Mouse (Mus musculus): ENCODE results near the gene Gm37419. TPM values are rescaled to one million over a fixed set of nuclear protein-coding genes. Genes with fewer than 3 reads are reported as not detected.

Gene Gm37419
- polyA plus RNA-seq, 1 experiment from 2014 or later, result not detected

DNA sequence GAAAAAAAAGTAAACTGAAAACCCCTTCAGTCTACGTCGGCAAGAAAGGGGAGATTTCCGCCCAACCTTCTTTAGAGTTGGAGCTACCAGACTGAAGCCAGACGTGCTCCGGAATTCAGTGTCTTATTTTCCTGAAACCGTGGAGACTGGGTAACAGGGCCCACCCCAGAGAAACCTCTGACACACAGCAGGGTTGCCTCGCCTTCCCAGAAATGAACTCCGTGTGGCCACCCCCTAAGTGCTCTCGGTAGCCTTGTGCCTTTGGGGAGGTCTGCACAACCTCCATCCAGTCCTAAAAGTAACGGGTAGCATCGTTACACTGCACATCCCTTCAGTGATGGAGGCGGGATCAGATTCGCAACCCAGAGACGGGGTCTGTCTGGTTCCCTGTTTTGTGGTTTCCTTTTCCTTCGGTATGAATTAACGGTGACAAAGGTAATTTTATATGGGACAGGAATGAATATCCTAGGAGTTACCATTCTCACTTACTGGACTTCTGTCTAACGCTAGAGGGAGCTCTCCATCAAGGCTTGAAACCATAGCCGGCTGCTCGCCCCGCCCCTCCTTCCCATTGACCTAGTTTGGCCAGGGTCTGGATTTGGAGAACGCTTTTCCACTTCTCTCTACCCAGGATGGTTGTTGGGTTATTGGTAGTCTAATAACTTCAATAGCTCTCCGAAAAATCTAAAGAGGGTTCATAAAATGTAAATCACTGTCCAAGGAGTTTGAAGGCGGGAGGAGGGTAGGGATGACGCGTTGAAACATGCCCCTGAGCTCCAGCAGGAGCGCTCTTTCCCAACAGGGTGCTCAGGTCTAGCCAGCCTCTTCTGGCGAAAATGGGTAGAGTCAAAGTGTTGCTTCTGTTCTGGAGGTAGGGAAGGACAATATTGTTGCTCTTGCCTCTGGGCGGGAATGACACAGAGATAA, 6.1 kb upstream of the Gm37419 start:
- DNase-seq (ENCODE audit: low spot score) (peak; percentile 96), ATAC-seq (peak; percentile 70)
- Histone ChIP-seq H3K36me3 (ENCODE audit: insufficient read depth, low read length) (no peaks in the 10 kb centered on the region), H3K27me3 (replicated peaks; ENCODE audit: insufficient read depth, low read length) (no peaks in the 10 kb centered on the region), H3K9ac (replicated peaks; ENCODE audit: low read depth) (peak overlapping the region; percentile 23; the same call in 1 of the 2 replicates), H3K4me2 (replicated peaks; ENCODE audit: low read depth, low read length) (peak overlapping the region; percentile 80), H3K27ac (ENCODE audit: low read length) (peak overlapping the region; percentile 71), H3K4me1 (ENCODE audit: insufficient read depth, low read depth, low read length) (peaks cover 30% of the 10 kb centered on the region), H3K4me3 (ENCODE audit: low read depth, low read length) (peak overlapping the region; percentile 46), H3K9me3 (ENCODE audit: low read length) (no peaks in the 10 kb centered on the region)
- peak; percentile 66 for TF ChIP-seq EP300 (IDR thresholded peaks at IDR 0.05)
- peak; percentile 71 for TF ChIP-seq CTCF (IDR thresholded peaks at IDR 0.05)
- 7% methylated on average over 28 of the region's 28 CpGs for WGBS

DNA sequence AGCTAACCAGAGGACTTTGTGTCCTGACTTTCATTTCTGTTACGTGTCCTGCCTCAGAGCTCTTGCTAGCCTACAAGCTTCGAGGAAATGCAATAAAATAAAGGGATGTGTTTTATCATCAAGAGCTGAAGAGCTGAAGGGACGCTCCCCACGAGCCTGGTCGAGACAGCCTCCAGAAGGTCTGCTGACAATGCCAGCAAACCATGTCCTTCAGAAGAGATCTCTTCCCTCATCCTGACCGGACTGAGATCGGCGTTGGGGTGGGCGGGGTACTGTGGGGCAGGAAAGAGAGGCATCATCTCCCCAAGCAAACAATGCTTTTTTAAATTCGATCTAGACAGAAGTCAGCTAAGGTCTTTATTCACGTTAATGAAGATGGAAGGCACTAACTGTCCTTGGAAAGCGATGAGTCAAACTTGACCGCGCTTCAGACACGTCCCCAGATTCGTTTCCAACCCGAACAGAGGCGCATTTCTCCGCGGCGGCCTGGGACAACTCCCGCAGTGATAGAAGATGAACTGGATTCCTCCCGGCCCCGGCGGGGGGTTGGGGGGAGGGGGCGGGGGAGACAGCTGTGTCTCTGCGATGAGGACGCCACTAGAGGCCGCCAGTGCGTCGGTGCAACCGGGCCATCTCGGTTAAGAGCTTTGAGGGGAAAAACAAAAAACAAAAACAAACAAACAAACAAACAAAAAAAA, 5.2 kb upstream of the Gm37419 start:
- no peaks in the 10 kb centered on the region for H3K9me3 ChIP-seq (ENCODE audit: low read length)
- H3K27ac ChIP-seq (ENCODE audit: low read length), result peak overlapping the region; percentile 71
- DNase-seq (ENCODE audit: low spot score) (peak; percentile 79), ATAC-seq (peak; percentile 9; the same call in 1 of the 2 replicates)
- TF ChIP-seq EP300 (IDR thresholded peaks at IDR 0.05) (no peak), CTCF (IDR thresholded peaks at IDR 0.05) (peak; percentile 62)
- under 1% methylated on average over 31 of the region's 33 CpGs for WGBS
- no peaks in the 10 kb centered on the region for H3K36me3 ChIP-seq (ENCODE audit: insufficient read depth, low read length)
- no peaks in the 10 kb centered on the region for H3K27me3 ChIP-seq (replicated peaks; ENCODE audit: insufficient read depth, low read length)
- peaks cover 30% of the 10 kb centered on the region for H3K4me1 ChIP-seq (ENCODE audit: insufficient read depth, low read depth, low read length)
- peak overlapping the region; percentile 80 for H3K4me2 ChIP-seq (replicated peaks; ENCODE audit: low read depth, low read length)
- H3K9ac ChIP-seq (replicated peaks; ENCODE audit: low read depth), result peak overlapping the region; percentile 23; the same call in 1 of the 2 replicates
- H3K4me3 ChIP-seq (ENCODE audit: low read depth, low read length), result peak overlapping the region; percentile 46

GRCm38 (mm10) chr16:23984183-23984582, 4.1 kb upstream of the Gm37419 start:
- 0% methylated on average over 22 of the region's 22 CpGs for WGBS
- no peaks in the 10 kb centered on the region for H3K27me3 ChIP-seq (replicated peaks; ENCODE audit: insufficient read depth, low read length)
- H3K4me3 ChIP-seq (ENCODE audit: low read depth, low read length), result peak overlapping the region; percentile 46
- H3K9me3 ChIP-seq (ENCODE audit: low read length), result no peaks in the 10 kb centered on the region
- H3K4me2 ChIP-seq (replicated peaks; ENCODE audit: low read depth, low read length), result peak overlapping the region; percentile 94
- H3K4me1 ChIP-seq (ENCODE audit: insufficient read depth, low read depth, low read length), result peaks cover 30% of the 10 kb centered on the region
- no peaks in the 10 kb centered on the region for H3K36me3 ChIP-seq (ENCODE audit: insufficient read depth, low read length)
- ATAC-seq (peak; percentile 41), DNase-seq (ENCODE audit: low spot score) (peak; percentile 95)
- H3K27ac ChIP-seq (ENCODE audit: low read length), result peak overlapping the region; percentile 81
- TF ChIP-seq CTCF (IDR thresholded peaks at IDR 0.05) (peak; percentile 98), EP300 (IDR thresholded peaks at IDR 0.05) (no peak)
- H3K9ac ChIP-seq (replicated peaks; ENCODE audit: low read depth), result peak overlapping the region; percentile 44

DNA sequence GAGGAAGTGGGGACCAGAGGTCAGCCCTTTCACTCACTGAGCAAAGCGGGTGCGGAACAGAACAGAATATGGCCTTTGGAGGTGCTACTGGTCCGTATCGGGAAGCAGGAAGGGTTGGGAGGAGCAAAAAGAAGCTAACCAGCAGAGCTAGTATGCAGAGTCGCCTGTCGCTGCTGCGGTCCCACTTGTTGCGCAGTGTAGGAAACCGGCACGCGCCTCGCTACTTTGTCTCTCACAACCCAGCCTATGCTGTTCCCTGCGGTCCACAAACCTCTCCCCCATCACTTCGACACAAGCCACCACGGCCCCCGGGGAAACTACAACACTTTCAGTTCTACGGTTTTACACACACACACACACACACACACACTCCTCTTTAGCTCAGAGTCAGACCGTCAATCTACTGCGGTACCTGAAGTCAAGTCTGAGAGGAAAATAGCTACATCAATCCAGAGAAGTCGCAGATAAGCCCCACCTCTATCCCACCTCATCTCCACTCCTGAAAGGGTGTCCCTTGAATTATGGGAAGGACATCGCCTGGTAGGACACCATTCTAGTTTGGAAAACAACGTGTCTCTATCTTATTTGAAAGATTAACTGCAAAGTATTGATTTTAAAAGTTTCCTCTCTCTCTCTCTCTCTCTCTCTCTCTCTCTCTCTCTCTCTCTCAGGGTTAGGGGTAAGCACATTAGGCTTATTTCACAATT, 3.4 kb upstream of the Gm37419 start:
- TF ChIP-seq EP300 (IDR thresholded peaks at IDR 0.05), result no peak
- no peak; the same call in 1 of the 2 replicates for TF ChIP-seq CTCF (IDR thresholded peaks at IDR 0.05)
- DNase-seq (ENCODE audit: low spot score) (peak; percentile 76), ATAC-seq (peak; percentile 1; the same call in 1 of the 2 replicates)
- H3K36me3 ChIP-seq (ENCODE audit: insufficient read depth, low read length), result no peaks in the 10 kb centered on the region
- no peaks in the 10 kb centered on the region for H3K9me3 ChIP-seq (ENCODE audit: low read length)
- peak overlapping the region; percentile 94 for H3K4me2 ChIP-seq (replicated peaks; ENCODE audit: low read depth, low read length)
- H3K9ac ChIP-seq (replicated peaks; ENCODE audit: low read depth), result peak overlapping the region; percentile 44
- peak overlapping the region; percentile 81 for H3K27ac ChIP-seq (ENCODE audit: low read length)
- peak overlapping the region; percentile 46 for H3K4me3 ChIP-seq (ENCODE audit: low read depth, low read length)
- H3K27me3 ChIP-seq (replicated peaks; ENCODE audit: insufficient read depth, low read length), result no peaks in the 10 kb centered on the region
- H3K4me1 ChIP-seq (ENCODE audit: insufficient read depth, low read depth, low read length), result peaks cover 30% of the 10 kb centered on the region
- 1% methylated on average over 22 of the region's 22 CpGs for WGBS

DNA sequence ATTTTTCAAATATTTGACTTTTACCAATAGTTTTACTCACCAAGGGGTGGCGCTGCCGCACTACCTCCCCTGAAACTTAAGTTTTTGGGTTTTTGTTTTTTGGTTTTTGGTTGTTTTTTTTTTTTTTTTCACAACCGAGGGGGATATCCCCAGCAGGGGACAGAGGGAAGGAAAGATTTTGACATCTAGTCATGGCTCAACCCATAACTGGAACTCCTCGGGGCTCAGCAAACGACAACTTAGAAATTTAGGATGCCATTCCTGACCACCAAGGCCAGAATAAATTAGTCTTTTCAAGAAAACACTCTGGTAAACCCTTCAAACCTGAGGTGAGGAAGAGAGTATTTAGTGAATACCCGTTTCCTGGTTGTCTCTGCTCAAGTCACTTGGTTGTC, 2.8 kb upstream of the Gm37419 start:
- H3K27me3 ChIP-seq (replicated peaks; ENCODE audit: insufficient read depth, low read length), result no peaks in the 10 kb centered on the region
- TF ChIP-seq CTCF (IDR thresholded peaks at IDR 0.05) (peak; percentile 76), EP300 (IDR thresholded peaks at IDR 0.05) (peak; percentile 12; the same call in 1 of the 2 replicates)
- H3K4me1 ChIP-seq (ENCODE audit: insufficient read depth, low read depth, low read length), result peaks cover 26% of the 10 kb centered on the region
- H3K9ac ChIP-seq (replicated peaks; ENCODE audit: low read depth), result no peak overlapping the region
- ATAC-seq, result no peak
- WGBS, result 2% methylated on average over 6 of the region's 6 CpGs
- H3K9me3 ChIP-seq (ENCODE audit: low read length), result no peaks in the 10 kb centered on the region
- peak; percentile 92 for DNase-seq (ENCODE audit: low spot score)
- peak overlapping the region; percentile 94 for H3K4me2 ChIP-seq (replicated peaks; ENCODE audit: low read depth, low read length)
- peak overlapping the region; percentile 100 for H3K27ac ChIP-seq (ENCODE audit: low read length)
- no peaks in the 10 kb centered on the region for H3K36me3 ChIP-seq (ENCODE audit: insufficient read depth, low read length)
- H3K4me3 ChIP-seq (ENCODE audit: low read depth, low read length), result peak overlapping the region; percentile 88; the same call in 1 of the 2 replicates

Measured in lung, postnatal 0 days (tissue).